Mouse (Mus musculus) liver, embryonic 11.5 days (tissue): ENCODE results near the gene Cog4. TPM values are rescaled to one million over a fixed set of nuclear protein-coding genes. Genes with fewer than 3 reads are reported as not detected.
A peak's percentile ranks its signal among the peaks of the same experiment; 100 is the strongest.

ENCODE experiments used
- ATAC-seq: fragments of 200-750 bp; cut with Nextera tagmentation; replicated peaks from 2 replicates; pipeline ENCODE4 v1.8.0; 2017; ENCODE audit warnings: moderate number of reproducible peaks, mild to moderate bottlenecking, moderate TSS enrichment, moderate library complexity; ENCODE audit not compliant: low FRiP score
- DNase-seq: peaks from one replicate; pipeline ENCODE4 v3.0.0-alpha.2; 2017; ENCODE audit warnings: low spot score
- H3K27ac ChIP-seq: fragments of 300-500 bp; sonication (generic); 2 replicates; pipeline ENCODE4 v1.5.1; 2014; ENCODE audit warnings: mild to moderate bottlenecking, low read depth, low read length, control low read depth
- H3K27me3 ChIP-seq: fragments of 300-500 bp; sonication (generic); replicated peaks from 2 replicates; pipeline ENCODE4 v1.6.1; 2014; ENCODE audit warnings: low read length, mixed read lengths; ENCODE audit not compliant: control insufficient read depth, insufficient read depth
- H3K36me3 ChIP-seq: fragments of 300-500 bp; sonication (generic); 2 replicates; pipeline ENCODE4 v1.6.1; 2014; ENCODE audit warnings: mild to moderate bottlenecking, low read length, moderate library complexity, mixed read lengths; ENCODE audit not compliant: control insufficient read depth, insufficient read depth
- H3K4me1 ChIP-seq: fragments of 300-500 bp; sonication (generic); replicated peaks from 2 replicates; pipeline ENCODE4 v1.6.1; 2014; ENCODE audit warnings: low read length, mixed read lengths; ENCODE audit not compliant: control insufficient read depth, insufficient read depth
- H3K4me2 ChIP-seq: fragments of 300-500 bp; sonication (generic); 2 replicates; pipeline ENCODE4 v1.6.1; 2014; ENCODE audit warnings: mild to moderate bottlenecking, control low read depth, moderate library complexity
- H3K4me3 ChIP-seq: fragments of 300-500 bp; sonication (generic); 2 replicates; pipeline ENCODE4 v1.5.1; 2014; ENCODE audit warnings: low read depth, low read length, control low read depth
- H3K9ac ChIP-seq: fragments of 300-500 bp; sonication (generic); 2 replicates; pipeline ENCODE4 v1.6.1; 2014; ENCODE audit warnings: low read depth, low read length, control low read depth
- H3K9me3 ChIP-seq: fragments of 300-500 bp; sonication (generic); 2 replicates; pipeline ENCODE4 v1.6.1; 2016; ENCODE audit warnings: low read length, inconsistent platforms, mixed read lengths; ENCODE audit not compliant: control insufficient read depth
- WGBS: fragments of 180-500 bp; shearing (Covaris S2); extraction: QIAGEN DNeasy Blood & Tissue Kit; methylation state at CpG from one replicate; pipeline ENCODE4 v1.1.7; 2014; 5-methylcytosine and 5-hydroxymethylcytosine counted together
- polyA plus RNA-seq: library from polyadenylated mRNA; unstranded; fragments of >200 nt; fragmentation: Nextera tagmentation; extraction: Ambion mirVana; gene quantifications from 2 replicates; pipeline ENCODE4 v1.2.1, GENCODE M21; 2014

Gene Cog4
- polyA plus RNA-seq, 1 experiment from 2014 or later = 51.4 TPM

DNA sequence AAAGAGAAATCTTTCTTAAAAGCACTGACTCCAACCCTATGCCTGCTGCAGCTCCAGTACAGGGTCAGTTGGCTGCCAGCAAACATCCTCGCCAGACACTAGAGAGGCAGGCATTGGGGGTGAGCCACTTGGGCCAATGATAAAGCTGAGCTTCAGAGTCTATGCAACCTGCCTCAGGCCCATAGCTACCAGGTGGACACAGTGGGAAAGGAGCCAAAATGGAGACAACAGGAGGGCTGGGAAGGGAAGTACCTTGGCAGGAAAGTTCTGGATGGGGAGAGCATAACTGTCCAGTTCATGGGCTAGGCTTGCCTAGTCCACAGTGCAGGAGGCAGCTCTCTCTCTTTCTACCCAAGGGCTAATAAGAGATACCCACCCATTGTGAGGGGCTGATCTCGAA is 46.5 kb downstream of the Cog4 start:
- no peak overlapping the region for H3K4me2 ChIP-seq
- no peak overlapping the region for H3K27ac ChIP-seq
- no peak for DNase-seq
- H3K36me3 ChIP-seq = peaks cover 7% of the 10 kb centered on the region; the same call in 1 of the 2 replicates
- no peaks in the 10 kb centered on the region; the same call in 1 of the 2 replicates for H3K4me1 ChIP-seq
- H3K27me3 ChIP-seq = no peaks in the 10 kb centered on the region
- no peaks in the 10 kb centered on the region for H3K9me3 ChIP-seq
- H3K4me3 ChIP-seq = no peak overlapping the region
- no peak overlapping the region for H3K9ac ChIP-seq
- ATAC-seq = no peak
- 97% methylated on average over 2 of the region's 2 CpGs for whole genome bisulfite sequencing

DNA sequence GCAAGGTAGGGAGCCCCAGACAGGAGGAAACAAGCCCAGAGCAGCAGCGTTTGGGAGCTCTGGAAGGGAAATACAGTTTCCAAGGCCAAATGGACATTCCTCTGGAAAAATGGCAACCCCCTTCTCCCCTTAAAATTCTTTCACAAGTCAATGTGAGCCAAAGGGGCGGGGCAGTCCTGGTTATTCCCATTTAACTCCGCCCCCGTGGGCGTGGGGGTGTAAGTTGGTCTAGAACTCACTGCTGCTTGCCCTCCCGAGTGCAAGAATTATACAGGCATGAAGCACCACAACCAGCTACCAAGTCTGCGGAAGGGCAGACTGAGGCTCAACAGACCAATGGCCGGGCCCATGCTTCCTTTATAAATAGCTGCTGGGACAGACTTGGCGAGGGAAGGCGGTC is 48.5 kb downstream of the Cog4 start:
- Histone ChIP-seq H3K9me3 (no peaks in the 10 kb centered on the region), H3K4me1 (no peaks in the 10 kb centered on the region), H3K9ac (no peak overlapping the region), H3K27me3 (no peaks in the 10 kb centered on the region), H3K4me3 (no peak overlapping the region), H3K36me3 (peaks cover 7% of the 10 kb centered on the region; the same call in 1 of the 2 replicates), H3K27ac (no peak overlapping the region), H3K4me2 (no peak overlapping the region)
- DNase-seq = no peak
- 81% methylated on average over 10 of the region's 10 CpGs for WGBS
- ATAC-seq = no peak

DNA sequence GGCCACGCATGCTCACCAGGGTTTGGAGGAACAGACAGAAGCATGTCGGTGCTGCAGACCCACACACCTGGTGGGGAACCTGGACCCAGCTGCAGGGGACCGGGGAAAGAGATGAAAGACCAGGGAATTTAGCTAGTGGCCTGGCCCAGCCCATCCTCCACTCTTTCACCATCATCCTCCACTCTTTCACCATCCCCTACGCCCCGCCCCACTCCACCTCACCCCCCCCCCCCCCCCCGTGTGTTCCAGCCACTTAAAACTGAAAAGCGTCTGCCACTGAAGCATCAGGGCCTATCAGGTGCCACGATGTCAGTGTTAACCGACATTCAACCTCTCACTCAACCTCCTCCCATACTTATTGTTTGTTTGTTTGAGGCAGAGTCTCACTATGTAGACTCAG is 48.9 kb downstream of the Cog4 start:
- 68% methylated on average over 9 of the region's 9 CpGs for WGBS
- Histone ChIP-seq H3K4me2 (no peak overlapping the region), H3K27ac (no peak overlapping the region), H3K9me3 (no peaks in the 10 kb centered on the region), H3K4me1 (no peaks in the 10 kb centered on the region), H3K4me3 (no peak overlapping the region), H3K27me3 (no peaks in the 10 kb centered on the region), H3K36me3 (peaks cover 7% of the 10 kb centered on the region; the same call in 1 of the 2 replicates), H3K9ac (no peak overlapping the region)
- ATAC-seq (no peak), DNase-seq (no peak)

DNA sequence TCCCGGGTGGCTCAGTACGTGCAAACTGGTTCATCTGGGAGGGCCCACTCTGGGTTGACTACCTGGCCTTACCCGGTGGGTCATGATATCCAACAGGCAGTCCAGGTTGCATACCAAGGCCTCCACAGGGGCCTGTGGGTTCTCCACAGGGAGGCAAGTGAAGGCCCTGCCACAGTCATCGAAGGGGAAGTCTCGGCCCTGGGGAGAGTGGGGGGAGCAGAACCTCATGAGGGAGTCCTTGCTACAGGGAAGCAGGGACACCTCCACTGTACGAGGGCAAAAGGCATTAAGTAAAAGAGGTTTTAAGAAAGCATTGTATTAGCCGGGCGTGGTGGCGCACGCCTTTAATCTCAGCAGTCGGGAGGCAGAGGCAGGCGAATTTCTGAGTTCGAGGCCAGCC is 49.4 kb downstream of the Cog4 start:
- H3K27ac ChIP-seq = no peak overlapping the region
- H3K27me3 ChIP-seq = no peaks in the 10 kb centered on the region
- no peaks in the 10 kb centered on the region for H3K9me3 ChIP-seq
- H3K4me3 ChIP-seq = no peak overlapping the region
- H3K4me1 ChIP-seq = no peaks in the 10 kb centered on the region
- ATAC-seq (no peak), DNase-seq (no peak)
- H3K36me3 ChIP-seq = peaks cover 7% of the 10 kb centered on the region; the same call in 1 of the 2 replicates
- 91% methylated on average over 13 of the region's 13 CpGs for WGBS
- H3K9ac ChIP-seq = no peak overlapping the region
- no peak overlapping the region for H3K4me2 ChIP-seq

DNA sequence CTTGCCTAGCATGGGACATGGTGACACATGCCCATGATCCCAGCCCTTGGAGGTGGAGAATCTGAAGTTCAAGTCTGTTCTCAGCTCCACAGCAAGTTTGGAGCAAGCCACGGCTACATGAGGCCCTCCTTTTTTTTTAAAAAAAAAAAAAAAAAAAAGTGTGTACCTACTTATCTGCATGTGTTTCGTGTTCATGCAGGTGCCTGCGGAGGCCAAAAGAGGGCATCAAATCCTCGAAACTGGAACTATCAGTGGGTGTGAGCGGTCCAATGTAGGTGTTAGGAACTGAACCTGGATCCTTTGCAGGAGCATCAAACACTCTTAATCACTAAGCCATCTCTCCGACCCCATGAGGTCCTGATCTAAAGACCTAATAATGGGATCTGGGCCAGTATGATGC is 51.1 kb downstream of the Cog4 start:
- Histone ChIP-seq H3K9me3 (no peaks in the 10 kb centered on the region), H3K27ac (no peak overlapping the region), H3K4me1 (no peaks in the 10 kb centered on the region; the same call in 1 of the 2 replicates), H3K36me3 (peaks cover 7% of the 10 kb centered on the region; the same call in 1 of the 2 replicates), H3K4me3 (no peak overlapping the region), H3K9ac (no peak overlapping the region), H3K27me3 (no peaks in the 10 kb centered on the region), H3K4me2 (no peak overlapping the region)
- ATAC-seq (no peak), DNase-seq (no peak)
- 86% methylated on average over 6 of the region's 6 CpGs for WGBS

DNA sequence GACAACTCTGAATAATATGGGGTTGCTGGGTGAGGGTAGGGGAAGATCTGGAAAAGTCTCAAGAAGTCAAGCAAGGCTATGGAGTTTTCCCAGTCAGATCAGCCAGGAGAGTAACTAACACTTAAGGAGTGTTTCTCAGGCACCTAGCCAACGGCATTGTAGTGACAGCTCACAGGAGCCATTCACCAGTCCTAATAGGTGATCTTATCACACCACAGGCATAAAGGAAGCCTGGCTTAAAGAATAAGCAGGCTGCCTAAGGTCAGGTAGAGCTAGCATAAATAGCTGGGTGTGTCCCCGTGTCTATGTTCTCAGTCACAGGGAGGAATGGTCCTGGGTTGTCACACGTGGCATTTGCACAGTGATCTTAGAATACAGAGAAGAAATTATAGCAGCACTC is 54.7 kb downstream of the Cog4 start:
- no peaks in the 10 kb centered on the region for H3K9me3 ChIP-seq
- no peak overlapping the region for H3K27ac ChIP-seq
- ATAC-seq = no peak
- WGBS = 78% methylated on average over 3 of the region's 3 CpGs
- H3K9ac ChIP-seq = no peak overlapping the region
- no peak overlapping the region for H3K4me2 ChIP-seq
- no peaks in the 10 kb centered on the region for H3K27me3 ChIP-seq
- DNase-seq = no peak
- peaks cover 2% of the 10 kb centered on the region; the same call in 1 of the 2 replicates for H3K36me3 ChIP-seq
- no peak overlapping the region for H3K4me3 ChIP-seq
- H3K4me1 ChIP-seq = no peaks in the 10 kb centered on the region; the same call in 1 of the 2 replicates

DNA sequence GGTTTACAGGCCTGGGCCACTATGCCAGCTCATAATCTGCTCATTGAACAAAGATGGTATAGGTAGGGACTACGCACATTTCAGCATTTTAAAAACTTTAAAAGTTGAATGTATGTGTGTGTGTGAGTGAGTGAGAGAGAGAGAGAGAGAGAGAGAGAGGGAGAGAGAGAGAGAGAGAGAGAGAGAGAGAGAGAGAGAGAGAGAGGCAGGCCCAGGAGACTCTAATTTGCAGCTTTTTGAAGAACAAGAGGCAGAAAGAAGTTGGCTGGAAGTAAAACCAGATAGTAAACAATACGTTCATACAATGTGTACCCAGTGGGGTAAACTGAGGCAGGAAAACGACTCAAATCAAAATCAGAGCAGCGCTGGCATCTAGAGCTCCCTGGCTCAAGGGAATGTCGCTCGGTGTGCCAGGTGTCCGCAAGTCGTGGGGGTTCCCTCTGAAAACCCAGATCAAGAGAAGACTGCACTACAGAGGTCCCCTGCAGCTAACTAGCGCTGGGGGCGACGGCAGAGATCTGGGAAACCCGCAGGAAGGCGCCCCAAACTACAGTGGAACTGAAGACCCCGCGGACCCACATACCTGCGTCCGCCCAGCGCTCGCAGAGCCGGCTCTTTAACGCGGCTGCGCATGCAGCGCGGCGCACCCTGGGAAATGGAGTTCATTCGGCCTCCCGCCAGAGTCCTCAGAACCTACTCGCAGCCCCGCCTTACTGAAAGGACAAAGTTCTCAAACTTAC is 55.6 kb downstream of the Cog4 start, which contains the start of gene Fuk:
TSS of gene Fuk (minus strand) at position 650 of the 740 bp plus-strand sequence.
- WGBS = 3% methylated on average over 30 of the region's 30 CpGs
- Histone ChIP-seq H3K4me3 (peak within 1 kb of the TSS; percentile 79), H3K27me3 (no peaks in the 10 kb centered on the region), H3K4me1 (no peaks in the 10 kb centered on the region; the same call in 1 of the 2 replicates), H3K9ac (peak within 1 kb of the TSS; percentile 83), H3K27ac (no peak within 1 kb of the TSS), H3K9me3 (no peaks in the 10 kb centered on the region), H3K36me3 (peaks cover 2% of the 10 kb centered on the region; the same call in 1 of the 2 replicates), H3K4me2 (peak within 1 kb of the TSS; percentile 74)
- DNase-seq (peak; percentile 78), ATAC-seq (peak; percentile 95)

DNA sequence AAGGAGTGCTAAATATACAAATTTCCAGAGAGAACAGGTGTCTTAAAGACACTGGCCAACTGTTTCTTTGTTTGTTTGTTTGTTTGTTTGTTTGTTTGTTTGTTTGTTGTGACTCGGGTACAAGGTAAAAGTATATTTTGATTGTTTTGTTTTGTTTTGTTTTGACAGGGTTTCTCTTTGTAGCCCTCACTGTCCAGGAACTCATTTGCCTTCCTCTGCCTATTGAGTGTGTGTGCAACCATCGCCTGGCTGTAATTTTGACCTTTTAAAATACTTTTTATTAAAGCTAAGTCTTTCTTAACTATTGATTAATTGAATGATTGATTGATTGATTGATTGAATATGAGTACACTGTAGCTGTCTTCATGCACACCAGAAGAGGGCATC is 56.2 kb downstream of the Cog4 start:
- Histone ChIP-seq H3K36me3 (peaks cover 2% of the 10 kb centered on the region; the same call in 1 of the 2 replicates), H3K27me3 (no peaks in the 10 kb centered on the region), H3K4me3 (peak overlapping the region; percentile 79), H3K27ac (no peak overlapping the region), H3K4me1 (no peaks in the 10 kb centered on the region; the same call in 1 of the 2 replicates), H3K9me3 (no peaks in the 10 kb centered on the region), H3K4me2 (peak overlapping the region; percentile 74), H3K9ac (peak overlapping the region; percentile 83)
- ATAC-seq (peak; percentile 35), DNase-seq (no peak)
- 41% methylated on average over 2 of the region's 2 CpGs for WGBS

DNA sequence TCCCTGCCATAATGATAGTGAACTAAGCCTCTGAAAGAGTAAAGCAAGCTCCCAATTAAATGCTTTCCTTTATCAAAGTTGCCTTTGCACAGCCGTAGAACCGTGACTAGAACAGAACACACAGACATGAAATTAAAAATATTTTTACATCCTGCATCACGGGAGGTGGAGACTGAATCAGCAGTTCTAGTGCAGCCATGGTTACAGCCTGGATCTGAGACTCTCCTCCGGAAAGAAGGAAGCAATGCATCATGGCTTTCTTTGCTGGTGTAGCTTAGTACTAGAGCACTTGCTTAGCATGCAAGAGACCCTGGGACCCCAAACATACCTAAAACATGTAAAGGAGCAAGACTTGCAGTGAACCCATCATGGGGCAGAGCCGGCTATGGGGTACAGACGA is 59.0 kb downstream of the Cog4 start:
- WGBS = 88% methylated on average over 6 of the region's 6 CpGs
- DNase-seq = no peak
- Histone ChIP-seq H3K9me3 (no peaks in the 10 kb centered on the region), H3K9ac (no peak overlapping the region), H3K4me1 (no peaks in the 10 kb centered on the region; the same call in 1 of the 2 replicates), H3K36me3 (no peaks in the 10 kb centered on the region), H3K27me3 (no peaks in the 10 kb centered on the region), H3K4me2 (no peak overlapping the region), H3K27ac (no peak overlapping the region), H3K4me3 (no peak overlapping the region)
- no peak for ATAC-seq
